ENCODE assay signal across 8 mouse cellular contexts in genomic region chr9:74028438-74028837, GRCm38 (mm10). TPM values are rescaled to one million over a fixed set of nuclear protein-coding genes. Genes with fewer than 3 reads are reported as not detected.
DNase-seq lines count a peak whose midpoint lies in the region; ATAC-seq and TF ChIP-seq lines count a peak whose summit lies in the region.

No protein-coding gene starts in this region.

- H3K4me3 ChIP-seq in liver, embryonic 14.5 days (ENCODE audit: insufficient read depth in 1 of 2, low read depth in 2 of 2, low read length in 2 of 2) = no peak overlapping the region

- no peak overlapping the region for H3K9ac ChIP-seq in liver, embryonic 14.5 days (replicated peaks)

- no peak for TF ChIP-seq EP300 in liver, embryonic 14.5 days (IDR thresholded peaks at IDR 0.05; ENCODE audit: low read depth)

- 28% methylated on average over 1 of the region's 1 CpGs for WGBS in liver, embryonic 14.5 days (ENCODE audit: insufficient replicate concordance)

- H3K4me1 ChIP-seq in liver, embryonic 14.5 days (replicated peaks; ENCODE audit: control insufficient read depth in 2 of 2, insufficient read depth in 2 of 2, low read length in 1 of 2) = no peaks in the 10 kb centered on the region

- intact Hi-C loops in gastrocnemius, postnatal 36 days (cut with DNase I) = no loop called here

- H3K9me3 ChIP-seq in liver, embryonic 14.5 days (ENCODE audit: control insufficient read depth, low read length) = no peaks in the 10 kb centered on the region

- in situ Hi-C loops in Patski (cut with MboI; ENCODE audit: low pct_unique_long_range_greater_than_20kb) = no loop called here

- POLR2A ChIA-PET in Patski (lab: Charles Lee) = no interaction called here

- H3K36me3 ChIP-seq in liver, embryonic 14.5 days (replicated peaks; ENCODE audit: control insufficient read depth, insufficient read depth, low read depth) = no peaks in the 10 kb centered on the region

- ATAC-seq in liver, embryonic 14.5 days (ENCODE audit: insufficient read depth) = no peak
- no peak for ATAC-seq in Patski

- peak; percentile 9 for DNase-seq in gastrocnemius, postnatal 10 days
- no peak for DNase-seq in gastrocnemius, postnatal 36 days
- DNase-seq in liver, embryonic 14.5 days (ENCODE audit: low read depth in 3 of 3, low spot score in 3 of 3) = no peak
- DNase-seq in liver = no peak
- no peak for DNase-seq in Patski (ENCODE audit: low read depth, low spot score)
- peak; percentile 3 for DNase-seq in hindlimb bud, embryonic 11.5 days (ENCODE audit: extremely low spot score, low read depth, low spot score)
- DNase-seq in thymus, postnatal 4 days = no peak
- no peak for DNase-seq in spleen, adult 12 weeks (ENCODE audit: low spot score)

- no peak overlapping the region for H3K4me2 ChIP-seq in liver, embryonic 14.5 days (ENCODE audit: low read depth)

- peak; percentile 27; the same call in 1 of the 2 replicates for TF ChIP-seq CTCF in liver, embryonic 14.5 days (IDR thresholded peaks at IDR 0.05; ENCODE audit: low read depth)
- TF ChIP-seq CTCF in Patski (IDR thresholded peaks at IDR 0.05) = peak; percentile 67

- CTCF ChIA-PET in Patski (lab: Charles Lee) = interaction anchor here (1.2 kb wide), 1 partner anchor 17 kb away, joined by 3 read pairs; no protein-coding TSS in a partner anchor

- no peak overlapping the region for H3K27ac ChIP-seq in liver, embryonic 14.5 days

- H3K27me3 ChIP-seq in liver, embryonic 14.5 days (ENCODE audit: control insufficient read depth, insufficient read depth, low read length) = no peaks in the 10 kb centered on the region
- no peaks in the 10 kb centered on the region for H3K27me3 ChIP-seq in Patski

RNA-seq across cellular contexts. Expression of gene Unc13c, which starts 59.7 kb away (rescaled TPM):
- under 1 TPM; 0.54 to 0.56 TPM for total RNA-seq in gastrocnemius, postnatal 10 days (2021)
- total RNA-seq in gastrocnemius, postnatal 36 days (2021) = under 1 TPM; 0.10 TPM
- 0.01 and 0.02 TPM in 2 replicates for polyA plus RNA-seq in liver, embryonic 14.5 days (2012; rRNA removed)
- polyA plus RNA-seq in liver, embryonic 14.5 days (2014; fragmentation: Nextera tagmentation; extraction: Ambion mirVana) = 0.03 TPM in 1 of 2 replicates, not detected in the other
- polyA plus RNA-seq in Patski (2021) = not detected

Comparison
In these comparisons a context has a peak if more than half of its experiments do, and no peak if none do; other contexts are left out.
1. DNase-seq: peak in gastrocnemius, postnatal 10 days (single experiment) and hindlimb bud, embryonic 11.5 days (single experiment); none in gastrocnemius, postnatal 36 days (0 of 2), liver, embryonic 14.5 days (0 of 3), liver (single experiment), Patski (single experiment), thymus, postnatal 4 days (single experiment) and spleen, adult 12 weeks (single experiment).